Mouse (Mus musculus) liver, postnatal 0 days (tissue): Measurements from ENCODE around the gene Fam213a. TPM values are rescaled to one million over a fixed set of nuclear protein-coding genes. Genes with fewer than 3 reads are reported as not detected.

Experiments
- ATAC-seq: fragments of 200-750 bp; cut with Nextera tagmentation; 2 replicates; pipeline ENCODE4 v1.8.0; 2017; ENCODE audit warnings: mild to moderate bottlenecking, moderate library complexity
- DNase-seq: peaks from one replicate; pipeline ENCODE4 v3.0.0-alpha.2; 2016
- H3K27ac ChIP-seq: fragments of 300-500 bp; sonication (generic); 2 replicates; pipeline ENCODE4 v1.5.1; 2014; ENCODE audit warnings: antibody characterized with exemption, moderate library complexity, mild to moderate bottlenecking, low read depth
- H3K27me3 ChIP-seq: fragments of 300-500 bp; sonication (generic); 2 replicates; pipeline ENCODE4 v1.6.1; 2014; ENCODE audit warnings: low read length, control low read depth, mixed read lengths; ENCODE audit not compliant: insufficient read depth
- H3K36me3 ChIP-seq: fragments of 300-500 bp; sonication (generic); replicated peaks from 2 replicates; pipeline ENCODE4 v1.6.1; 2014; ENCODE audit warnings: mild to moderate bottlenecking, control low read depth, low read length, moderate library complexity, mixed read lengths; ENCODE audit not compliant: insufficient read depth
- H3K4me1 ChIP-seq: fragments of 300-500 bp; sonication (generic); 2 replicates; pipeline ENCODE4 v1.6.1; 2014; ENCODE audit warnings: antibody characterized with exemption, mild to moderate bottlenecking, control low read depth; ENCODE audit not compliant: insufficient read depth
- H3K4me2 ChIP-seq: fragments of 300-500 bp; sonication (generic); 2 replicates; pipeline ENCODE4 v1.6.1; 2014; ENCODE audit warnings: low read depth, mild to moderate bottlenecking, low read length, moderate library complexity, mixed read lengths
- H3K4me3 ChIP-seq: fragments of 300-500 bp; sonication (generic); 2 replicates; pipeline ENCODE4 v1.5.1; 2014; ENCODE audit warnings: low read depth, low read length
- H3K9ac ChIP-seq: fragments of 300-500 bp; sonication (generic); replicated peaks from 2 replicates; pipeline ENCODE4 v1.6.1; 2014; ENCODE audit warnings: mild to moderate bottlenecking, moderate library complexity
- H3K9me3 ChIP-seq: fragments of 300-500 bp; sonication (generic); 2 replicates; pipeline ENCODE4 v1.6.1; 2016; ENCODE audit warnings: mild to moderate bottlenecking, control low read depth, low read length, mixed read lengths
- CTCF ChIP-seq: sonication (generic); IDR thresholded peaks from 2 replicates; pipeline ENCODE4 v1.5.1; 2016; ENCODE audit warnings: antibody characterized with exemption, low read depth
- EP300 ChIP-seq: IDR thresholded peaks from 2 replicates; pipeline ENCODE4 v1.6.1; 2016; ENCODE audit warnings: antibody characterized with exemption, low read depth, mild to moderate bottlenecking
- WGBS: fragments of 180-500 bp; shearing (Covaris S2); extraction: QIAGEN DNeasy Blood & Tissue Kit; methylation state at CpG from one replicate; pipeline ENCODE4 v1.1.7; 2014; ENCODE audit not compliant: insufficient replicate concordance; 5-methylcytosine and 5-hydroxymethylcytosine counted together
- polyA plus RNA-seq: library from polyadenylated mRNA; unstranded; fragments of >200 nt; fragmentation: Nextera tagmentation; extraction: Ambion mirVana; gene quantifications from 2 replicates; pipeline ENCODE4 v1.2.1, GENCODE M21; 2015

Fam213a gene
- polyA plus RNA-seq, 1 experiment from 2014 or later, result 85.0 TPM

GRCm38 (mm10) chr14:40975127-40975721, 38.4 kb downstream of the Fam213a start:
- ATAC-seq, result peak; percentile 82
- no peak overlapping the region for H3K27ac ChIP-seq
- TF ChIP-seq EP300 (no peak; the same call in 1 of the 2 replicates), CTCF (peak; percentile 92)
- H3K27me3 ChIP-seq, result no peaks in the 10 kb centered on the region
- H3K4me3 ChIP-seq, result no peak overlapping the region
- no peaks in the 10 kb centered on the region for H3K9me3 ChIP-seq
- no peaks in the 10 kb centered on the region for H3K36me3 ChIP-seq
- 0 out of 2 replicates have a peak, but pooled peaks cover 2% of the 10 kb centered on the region for H3K4me1 ChIP-seq
- H3K9ac ChIP-seq, result no peak overlapping the region
- peak; percentile 82 for DNase-seq
- H3K4me2 ChIP-seq, result no peak overlapping the region
- 75% methylated on average over 6 of the region's 6 CpGs for whole genome bisulfite sequencing

- WGBS, result 61% methylated on average over 2 of the region's 2 CpGs
- no peaks in the 10 kb centered on the region for H3K36me3 ChIP-seq
- H3K4me1 ChIP-seq, result peaks cover 38% of the 10 kb centered on the region
- H3K9ac ChIP-seq, result no peak overlapping the region
- no peaks in the 10 kb centered on the region for H3K9me3 ChIP-seq
- H3K27ac ChIP-seq, result no peak overlapping the region
- H3K4me2 ChIP-seq, result peak overlapping the region; percentile 89
- H3K27me3 ChIP-seq, result no peaks in the 10 kb centered on the region
- TF ChIP-seq CTCF, result no peak
- no peak for TF ChIP-seq EP300
- DNase-seq (peak; percentile 9), ATAC-seq (no peak)
- no peak overlapping the region for H3K4me3 ChIP-seq
Observed at GRCm38 (mm10) chr14:40968051-40968450, 45.5 kb downstream of the Fam213a start.

DNA sequence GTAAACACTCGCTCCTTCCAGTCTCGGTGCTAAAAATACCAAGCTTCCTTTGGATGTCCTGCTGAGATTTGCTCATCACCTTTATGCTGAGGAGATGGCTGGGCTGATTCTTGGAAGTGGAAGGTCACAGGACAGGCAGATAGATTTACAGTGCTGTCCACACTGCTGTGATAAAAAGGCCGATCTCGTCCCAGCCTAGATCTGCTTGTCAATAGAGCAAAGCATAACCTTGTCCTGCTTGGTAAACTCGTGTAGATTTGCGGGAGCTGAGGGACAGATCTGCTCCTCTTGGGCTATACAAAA, 46.0 kb downstream of the Fam213a start:
- Histone ChIP-seq H3K4me3 (peak overlapping the region; percentile 93), H3K9me3 (no peaks in the 10 kb centered on the region), H3K36me3 (no peaks in the 10 kb centered on the region), H3K27ac (peak overlapping the region; percentile 86), H3K9ac (peak overlapping the region; percentile 64), H3K4me1 (peaks cover 43% of the 10 kb centered on the region), H3K4me2 (peak overlapping the region; percentile 89), H3K27me3 (no peaks in the 10 kb centered on the region)
- no peak for ATAC-seq
- no peak for TF ChIP-seq CTCF
- TF ChIP-seq EP300, result no peak
- no peak for DNase-seq
- WGBS, result 7% methylated on average over 6 of the region's 6 CpGs

DNA sequence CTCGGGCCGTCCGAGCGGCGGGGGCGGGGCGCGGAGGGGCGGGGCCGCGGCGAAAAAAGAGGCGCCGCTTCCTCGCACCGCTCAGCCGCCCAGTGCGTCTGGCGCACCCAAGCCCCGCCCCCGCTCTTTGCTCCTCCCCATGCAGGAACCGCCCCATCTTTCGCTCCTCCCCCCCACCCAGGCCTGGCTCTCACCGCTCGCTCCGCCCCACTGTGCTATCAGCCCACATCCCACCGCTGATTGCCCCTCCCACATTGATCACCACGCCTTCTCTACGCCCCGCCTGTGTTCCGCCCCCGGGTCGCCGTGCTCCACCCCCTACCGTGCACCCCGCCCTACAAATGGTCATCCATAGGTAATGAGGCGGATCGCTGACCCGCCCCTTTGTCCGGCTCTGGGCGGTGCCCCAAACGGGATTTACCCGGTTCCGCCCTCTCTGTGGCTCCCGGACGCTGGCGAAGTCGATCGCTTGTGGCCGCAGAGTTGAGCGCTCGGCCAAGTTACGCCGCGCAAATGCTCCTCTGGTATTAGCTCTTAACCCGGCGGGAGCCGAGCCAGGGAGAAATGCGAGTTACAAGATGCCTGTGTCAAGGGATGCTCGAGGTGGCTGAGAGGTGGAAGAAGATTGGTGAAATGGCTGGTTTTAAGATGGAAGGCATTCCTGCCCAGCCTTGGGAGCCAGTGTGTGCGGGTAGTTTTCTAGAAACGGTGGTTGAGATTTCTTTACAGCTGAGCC, 46.6 kb downstream of the Fam213a start:
- H3K4me1 ChIP-seq, result peaks cover 49% of the 10 kb centered on the region
- no peak for TF ChIP-seq CTCF
- no peak for TF ChIP-seq EP300
- peak overlapping the region; percentile 93 for H3K4me2 ChIP-seq
- 3% methylated on average over 45 of the region's 62 CpGs for WGBS
- H3K9me3 ChIP-seq, result no peaks in the 10 kb centered on the region
- ATAC-seq (peak; percentile 88), DNase-seq (peak; percentile 100)
- peak overlapping the region; percentile 93 for H3K4me3 ChIP-seq
- peak overlapping the region; percentile 99 for H3K9ac ChIP-seq
- H3K36me3 ChIP-seq, result no peaks in the 10 kb centered on the region
- no peaks in the 10 kb centered on the region for H3K27me3 ChIP-seq
- H3K27ac ChIP-seq, result peak overlapping the region; percentile 98

DNA sequence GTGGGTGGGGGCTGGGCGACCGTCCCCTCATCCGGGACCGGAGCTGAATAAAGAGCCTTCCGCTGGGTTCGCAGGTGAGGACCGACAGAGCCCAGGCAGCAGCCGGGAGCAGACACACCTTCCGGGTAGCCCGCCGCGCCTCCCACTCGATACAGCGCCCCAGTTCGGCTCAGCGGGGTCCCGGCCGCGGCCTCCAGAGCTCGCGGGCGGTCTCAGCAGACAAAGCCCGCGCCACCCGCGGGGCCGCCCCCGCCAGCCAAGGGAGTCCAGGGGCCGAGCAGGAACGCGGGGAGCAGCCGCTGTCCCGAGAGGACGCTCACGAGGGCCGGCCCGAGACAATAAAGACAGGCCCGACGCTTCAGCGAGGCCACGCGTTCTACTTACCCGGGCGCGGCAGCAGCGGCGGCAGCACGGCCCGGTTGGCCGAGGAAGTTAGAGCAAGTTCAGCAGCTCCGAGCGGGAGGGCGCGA, 47.2 kb downstream of the Fam213a start, which contains the start of gene Tspan14:
Gene Tspan14, minus strand, starts transcription at position 416 of the 470 bp plus-strand sequence.
- DNase-seq (no peak), ATAC-seq (peak; percentile 30)
- H3K9me3 ChIP-seq, result no peaks in the 10 kb centered on the region
- H3K27ac ChIP-seq, result peak within 1 kb of the TSS; percentile 98
- peak within 1 kb of the TSS; percentile 93 for H3K4me2 ChIP-seq
- peaks cover 53% of the 10 kb centered on the region for H3K4me1 ChIP-seq
- no peaks in the 10 kb centered on the region for H3K27me3 ChIP-seq
- H3K4me3 ChIP-seq, result peak within 1 kb of the TSS; percentile 93
- H3K9ac ChIP-seq, result peak within 1 kb of the TSS; percentile 99
- under 1% methylated on average over 47 of the region's 54 CpGs for WGBS
- no peak for TF ChIP-seq EP300
- peak; percentile 11; the same call in 1 of the 2 replicates for TF ChIP-seq CTCF
- no peaks in the 10 kb centered on the region for H3K36me3 ChIP-seq
